Mouse (Mus musculus) ES-E14 (cell line): ENCODE data around the gene Erc1. TPM values are rescaled to one million over a fixed set of nuclear protein-coding genes. Genes with fewer than 3 reads are reported as not detected.

Experiments used
- DNase-seq: peaks from one replicate; pipeline ENCODE4 v3.0.0-alpha.2; 2013; ENCODE audit warnings: low read depth, low spot score
- H3K27ac ChIP-seq: 2 replicates; pipeline ENCODE4 v1.5.1; 2012; ENCODE audit warnings: low read depth, mild to moderate bottlenecking, low read length, moderate library complexity, mixed read lengths; ENCODE audit not compliant: poor library complexity, insufficient read depth, severe bottlenecking
- H3K36me3 ChIP-seq: 2 replicates; pipeline ENCODE4 v1.6.1; 2012; ENCODE audit warnings: mild to moderate bottlenecking, low read length, moderate library complexity, mixed read lengths; ENCODE audit not compliant: control insufficient read depth, poor library complexity, insufficient read depth, severe bottlenecking
- H3K4me1 ChIP-seq, 2 experiments: fragments of 150-350 bp in 1 of 2; sonication (generic) in 1 of 2; 2 replicates each; pipeline ENCODE4 v1.6.1; 2012; ENCODE audit warnings: low read length in 2 of 2, mild to moderate bottlenecking in 1 of 2, mixed read lengths in 1 of 2; ENCODE audit not compliant: control insufficient read depth in 2 of 2, insufficient read depth in 2 of 2, poor library complexity in 1 of 2
- H3K4me3 ChIP-seq, 2 experiments: fragments of 150-350 bp in 1 of 2; sonication (generic) in 1 of 2; 2 replicates each; pipeline ENCODE4 v1.5.1; 2012; ENCODE audit warnings: low read length in 2 of 2, low read depth in 1 of 2, mild to moderate bottlenecking in 1 of 2, mixed read lengths in 1 of 2; ENCODE audit not compliant: insufficient read depth in 1 of 2, poor library complexity in 1 of 2, severe bottlenecking in 1 of 2
- H3K9ac ChIP-seq: 2 replicates; pipeline ENCODE4 v1.6.1; 2012; ENCODE audit warnings: low read depth, mild to moderate bottlenecking, low read length, mixed read lengths; ENCODE audit not compliant: poor library complexity, insufficient read depth, severe bottlenecking
- H3K9me3 ChIP-seq: fragments of 150-350 bp; sonication (generic); 2 replicates; pipeline ENCODE4 v1.6.1; 2012; ENCODE audit warnings: low read depth, mild to moderate bottlenecking, low read length; ENCODE audit not compliant: control insufficient read depth, insufficient read depth
- CHD2 ChIP-seq: IDR thresholded peaks from 2 replicates; pipeline ENCODE4 v1.6.1; 2014; ENCODE audit warnings: mild to moderate bottlenecking, low read depth, low read length, inconsistent platforms
- HCFC1 ChIP-seq: IDR thresholded peaks from 2 replicates; pipeline ENCODE4 v1.6.1; 2012; ENCODE audit warnings: low read length, inconsistent platforms, borderline replicate concordance; ENCODE audit not compliant: insufficient read depth
- MAFK ChIP-seq: IDR thresholded peaks from 2 replicates; pipeline ENCODE4 v1.6.1; 2014; ENCODE audit warnings: mild to moderate bottlenecking, low read depth, low read length, inconsistent platforms; ENCODE audit not compliant: insufficient read depth
- ZC3H11A ChIP-seq: IDR thresholded peaks from 2 replicates; pipeline ENCODE4 v1.6.1; 2012; ENCODE audit warnings: low read depth, mild to moderate bottlenecking, inconsistent platforms, low read length, borderline replicate concordance
- ZNF384 ChIP-seq: IDR thresholded peaks from 2 replicates; pipeline ENCODE4 v1.6.1; 2012; ENCODE audit warnings: low read depth, low read length, inconsistent platforms
- in situ Hi-C, 2 experiments: fragments of 600-800 bp; cut with MboI; formaldehyde crosslinking; loops; one replicate each; pipeline ENCODE4 v1.15.1; 2025; ENCODE audit warnings: low sequenced_read_pairs in 2 of 2, inconsistent platforms in 1 of 2; ENCODE audit not compliant: unreplicated experiment in 2 of 2
- total RNA-seq: library from RNA; depleted of rRNA; stranded (reverse); fragments of 300-350 nt; gene quantifications from 2 replicates; pipeline ENCODE4 v1.2.3, GENCODE M21; 2012

Gene Erc1
- total RNA-seq, 1 experiment = 16.5 TPM

GRCm38 (mm10) chr6:119704899-119705298 is 143.1 kb downstream of the Erc1 start:
- Histone ChIP-seq H3K4me1 (no peaks in the 10 kb centered on the region), H3K9me3 (no peaks in the 10 kb centered on the region), H3K9ac (no peak overlapping the region), H3K36me3 (peaks cover 3% of the 10 kb centered on the region), H3K4me3 (no peak overlapping the region), H3K27ac (no peak overlapping the region)
- no peak for DNase-seq
- in situ Hi-C loops = no loop called here
- TF ChIP-seq MAFK = no peak
- TF ChIP-seq CHD2 = no peak
- TF ChIP-seq HCFC1 = no peak
- TF ChIP-seq ZNF384 = no peak
- TF ChIP-seq ZC3H11A = no peak

GRCm38 (mm10) chr6:119692754-119693153 is 155.2 kb downstream of the Erc1 start:
- TF ChIP-seq MAFK = no peak
- no peak for TF ChIP-seq ZNF384
- TF ChIP-seq HCFC1 = no peak
- no peak for TF ChIP-seq CHD2
- TF ChIP-seq ZC3H11A = no peak
- Histone ChIP-seq H3K9ac (no peak overlapping the region), H3K27ac (no peak overlapping the region), H3K9me3 (no peaks in the 10 kb centered on the region), H3K4me1 (no peaks in the 10 kb centered on the region), H3K36me3 (peaks cover 3% of the 10 kb centered on the region), H3K4me3 (no peak overlapping the region)
- DNase-seq = no peak
- in situ Hi-C loops = no loop called here

GRCm38 (mm10) chr6:119686470-119686869 is 161.5 kb downstream of the Erc1 start:
- no peak overlapping the region for H3K4me3 ChIP-seq
- H3K27ac ChIP-seq = no peak overlapping the region
- DNase-seq = no peak
- H3K9me3 ChIP-seq = no peaks in the 10 kb centered on the region
- in situ Hi-C loops = no loop called here
- H3K36me3 ChIP-seq = no peaks in the 10 kb centered on the region
- H3K4me1 ChIP-seq = no peaks in the 10 kb centered on the region; a peak in 1 of 4 replicates
- no peak overlapping the region for H3K9ac ChIP-seq
- TF ChIP-seq MAFK (no peak), ZNF384 (no peak), CHD2 (no peak), HCFC1 (no peak), ZC3H11A (no peak)

- Histone ChIP-seq H3K9me3 (no peaks in the 10 kb centered on the region), H3K9ac (no peak overlapping the region), H3K4me3 (no peak overlapping the region), H3K27ac (no peak overlapping the region), H3K4me1 (no peaks in the 10 kb centered on the region; a peak in 1 of 4 replicates), H3K36me3 (no peaks in the 10 kb centered on the region)
- no peak for DNase-seq
- TF ChIP-seq HCFC1 (no peak), ZNF384 (no peak), ZC3H11A (no peak), CHD2 (no peak), MAFK (no peak)
- in situ Hi-C loops = no loop called here
These were observed 167.2 kb downstream of the Erc1 start for GRCm38 (mm10) chr6:119680746-119681145.

GRCm38 (mm10) chr6:119674811-119675209 is 173.2 kb downstream of the Erc1 start:
- in situ Hi-C loops = no loop called here
- TF ChIP-seq CHD2 (no peak), MAFK (no peak), ZC3H11A (no peak), ZNF384 (no peak), HCFC1 (no peak)
- H3K27ac ChIP-seq = no peak overlapping the region
- H3K36me3 ChIP-seq = no peaks in the 10 kb centered on the region; the same call in 1 of the 2 replicates
- H3K4me1 ChIP-seq = no peaks in the 10 kb centered on the region
- H3K4me3 ChIP-seq = no peak overlapping the region
- H3K9ac ChIP-seq = no peak overlapping the region
- H3K9me3 ChIP-seq = no peaks in the 10 kb centered on the region
- DNase-seq = no peak
